Mouse (Mus musculus): ENCODE data around the gene Pde6d.
"Not testable (repeated sequence)": the region's sequence is repeated elsewhere in the genome, so short reads cannot be mapped to it uniquely, and the experiment has no call there.

The Pde6d gene

DNA sequence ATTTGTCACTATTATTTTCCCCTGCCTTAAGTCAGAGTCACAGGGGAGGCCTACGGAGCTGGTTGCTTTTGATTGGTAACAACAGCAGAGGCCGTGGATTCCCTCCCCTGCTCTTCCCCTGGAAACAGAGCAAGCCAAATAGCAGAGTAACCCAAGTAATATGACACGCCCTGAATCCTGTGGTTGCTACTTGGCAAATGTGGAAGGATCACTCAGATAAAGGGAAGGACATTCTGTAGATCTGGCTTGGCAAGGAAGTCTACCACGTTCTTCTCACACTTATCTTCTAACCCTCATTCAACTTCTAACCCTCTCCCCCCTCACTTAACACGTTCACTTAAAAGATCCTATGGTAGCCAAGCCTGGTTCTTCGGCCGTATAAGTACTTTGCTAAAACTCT is 24.6 kb downstream of the Pde6d start:
- Histone ChIP-seq H3K4me1 (replicated peaks; ENCODE audit: low read depth, low read length) (no peaks in the 10 kb centered on the region), H3K9me3 (ENCODE audit: low read length) (no peaks in the 10 kb centered on the region), H3K27me3 (ENCODE audit: insufficient read depth, low read length) (no peaks in the 10 kb centered on the region), H3K36me3 (ENCODE audit: insufficient read depth, low read length) (peaks cover 23% of the 10 kb centered on the region), H3K4me3 (replicated peaks; ENCODE audit: low read length) (no peak overlapping the region)
- no peak for TF ChIP-seq POU5F1 (IDR thresholded peaks at IDR 0.05; ENCODE audit: borderline replicate concordance, low read length)
- no peak for TF ChIP-seq CTCF (conservative IDR thresholded peaks at IDR 0.05; ENCODE audit: low read length)
- no peak for TF ChIP-seq NANOG (IDR thresholded peaks at IDR 0.05; ENCODE audit: borderline replicate concordance, low read length)

DNA sequence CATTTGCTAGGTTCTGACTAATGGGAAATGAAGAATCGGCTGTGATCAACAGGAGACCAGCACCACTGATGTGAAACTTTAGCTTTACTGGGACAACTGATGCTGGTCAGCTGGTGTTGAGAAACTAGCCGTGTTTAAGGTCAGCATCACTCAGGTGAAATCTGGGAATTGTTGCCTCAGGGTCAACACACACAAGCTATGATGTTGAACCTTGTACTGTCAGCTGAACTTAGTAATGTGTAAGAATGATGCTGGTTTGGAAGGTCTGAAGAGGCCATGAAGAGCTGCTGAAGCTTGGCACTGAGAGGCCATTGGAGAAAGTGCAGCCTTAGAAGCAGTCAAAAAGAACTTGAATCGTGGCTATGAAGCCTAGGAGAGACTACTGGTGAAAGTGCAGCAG is 26.8 kb downstream of the Pde6d start:
- no peak overlapping the region for H3K4me3 ChIP-seq (replicated peaks; ENCODE audit: low read length)
- H3K36me3 ChIP-seq (ENCODE audit: insufficient read depth, low read length), result peaks cover 19% of the 10 kb centered on the region
- H3K4me1 ChIP-seq (replicated peaks; ENCODE audit: low read depth, low read length), result peaks cover 1% of the 10 kb centered on the region; the same call in 1 of the 2 replicates
- TF ChIP-seq CTCF (conservative IDR thresholded peaks at IDR 0.05; ENCODE audit: low read length), result no peak
- no peak for TF ChIP-seq NANOG (IDR thresholded peaks at IDR 0.05; ENCODE audit: borderline replicate concordance, low read length)
- TF ChIP-seq POU5F1 (IDR thresholded peaks at IDR 0.05; ENCODE audit: borderline replicate concordance, low read length), result no peak
- no peaks in the 10 kb centered on the region for H3K9me3 ChIP-seq (ENCODE audit: low read length)
- no peaks in the 10 kb centered on the region for H3K27me3 ChIP-seq (ENCODE audit: insufficient read depth, low read length)

DNA sequence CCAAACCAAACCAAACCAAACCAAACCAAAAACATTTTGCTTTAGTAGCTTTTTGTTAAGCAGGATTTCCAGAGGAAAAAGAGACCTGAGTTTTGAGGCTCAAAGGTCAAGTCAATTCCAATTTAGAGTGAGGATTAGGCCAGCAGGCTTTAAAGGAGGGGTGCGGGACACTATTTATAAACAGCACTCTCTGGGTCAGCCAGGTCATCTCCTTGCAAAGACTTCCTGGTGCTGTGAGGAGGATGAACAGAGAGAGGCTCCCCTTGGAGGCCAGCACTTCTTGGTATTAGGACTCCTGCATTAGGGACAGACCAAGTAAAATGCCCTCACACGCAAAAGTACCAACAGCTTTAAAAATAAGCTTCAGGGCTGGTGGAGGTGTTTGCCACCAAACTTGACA is 30.6 kb downstream of the Pde6d start:
- no peak for TF ChIP-seq CTCF (conservative IDR thresholded peaks at IDR 0.05; ENCODE audit: low read length)
- TF ChIP-seq POU5F1 (IDR thresholded peaks at IDR 0.05; ENCODE audit: borderline replicate concordance, low read length), result no peak
- no peak for TF ChIP-seq NANOG (IDR thresholded peaks at IDR 0.05; ENCODE audit: borderline replicate concordance, low read length)
- Histone ChIP-seq H3K4me1 (replicated peaks; ENCODE audit: low read depth, low read length) (peaks cover 20% of the 10 kb centered on the region), H3K4me3 (replicated peaks; ENCODE audit: low read length) (no peak overlapping the region), H3K36me3 (ENCODE audit: insufficient read depth, low read length) (peaks cover 27% of the 10 kb centered on the region), H3K27me3 (ENCODE audit: insufficient read depth, low read length) (no peaks in the 10 kb centered on the region), H3K9me3 (ENCODE audit: low read length) (no peaks in the 10 kb centered on the region)

DNA sequence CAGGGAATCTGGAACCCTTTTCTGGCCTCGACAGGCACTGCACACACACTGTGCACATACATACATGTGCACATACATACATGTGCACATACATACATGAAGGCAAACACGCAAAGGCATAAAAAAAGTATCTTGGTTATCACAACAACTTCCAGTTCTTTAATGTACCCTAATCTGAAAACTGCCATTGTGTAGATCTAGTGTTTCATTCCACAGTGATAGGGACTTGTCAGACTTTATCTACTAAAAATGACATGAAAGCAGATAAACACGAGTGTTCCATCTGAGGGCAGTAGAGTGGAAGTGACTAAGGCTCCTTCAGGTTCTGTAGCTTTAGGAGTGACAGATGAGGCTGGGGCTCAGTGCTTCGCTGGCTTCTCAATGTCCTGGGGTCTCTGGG is 31.1 kb downstream of the Pde6d start:
- Histone ChIP-seq H3K36me3 (ENCODE audit: insufficient read depth, low read length) (peaks cover 29% of the 10 kb centered on the region), H3K4me3 (replicated peaks; ENCODE audit: low read length) (no peak overlapping the region), H3K27me3 (ENCODE audit: insufficient read depth, low read length) (no peaks in the 10 kb centered on the region), H3K4me1 (replicated peaks; ENCODE audit: low read depth, low read length) (peaks cover 20% of the 10 kb centered on the region), H3K9me3 (ENCODE audit: low read length) (no peaks in the 10 kb centered on the region)
- TF ChIP-seq NANOG (IDR thresholded peaks at IDR 0.05; ENCODE audit: borderline replicate concordance, low read length), result no peak
- TF ChIP-seq POU5F1 (IDR thresholded peaks at IDR 0.05; ENCODE audit: borderline replicate concordance, low read length), result no peak
- no peak for TF ChIP-seq CTCF (conservative IDR thresholded peaks at IDR 0.05; ENCODE audit: low read length)

DNA sequence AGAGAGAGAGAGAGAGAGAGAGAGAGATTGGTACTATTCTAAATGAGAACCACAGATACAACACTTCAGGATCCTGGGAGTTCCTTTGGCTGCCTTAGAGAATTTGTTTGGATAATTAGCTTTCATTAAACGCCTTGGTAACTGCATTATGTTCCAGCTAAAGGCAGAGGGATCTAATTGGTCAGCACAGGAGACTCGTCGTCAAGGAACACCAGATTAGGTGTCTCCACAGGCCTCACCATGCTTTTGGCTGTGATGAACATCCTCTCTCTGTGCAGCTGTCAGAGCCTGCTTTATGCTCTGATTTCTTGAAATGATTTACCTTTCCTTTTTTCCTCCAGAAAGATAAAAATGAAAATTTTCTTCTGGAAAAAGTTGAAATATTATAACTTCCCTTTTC is 35.6 kb downstream of the Pde6d start:
- TF ChIP-seq POU5F1 (IDR thresholded peaks at IDR 0.05; ENCODE audit: borderline replicate concordance, low read length) (no peak), NANOG (IDR thresholded peaks at IDR 0.05; ENCODE audit: borderline replicate concordance, low read length) (no peak), CTCF (conservative IDR thresholded peaks at IDR 0.05; ENCODE audit: low read length) (no peak)
- Histone ChIP-seq H3K27me3 (ENCODE audit: insufficient read depth, low read length) (no peaks in the 10 kb centered on the region), H3K36me3 (ENCODE audit: insufficient read depth, low read length) (peaks cover 69% of the 10 kb centered on the region), H3K9me3 (ENCODE audit: low read length) (no peaks in the 10 kb centered on the region), H3K4me1 (replicated peaks; ENCODE audit: low read depth, low read length) (peaks cover 30% of the 10 kb centered on the region), H3K4me3 (replicated peaks; ENCODE audit: low read length) (no peak overlapping the region)

DNA sequence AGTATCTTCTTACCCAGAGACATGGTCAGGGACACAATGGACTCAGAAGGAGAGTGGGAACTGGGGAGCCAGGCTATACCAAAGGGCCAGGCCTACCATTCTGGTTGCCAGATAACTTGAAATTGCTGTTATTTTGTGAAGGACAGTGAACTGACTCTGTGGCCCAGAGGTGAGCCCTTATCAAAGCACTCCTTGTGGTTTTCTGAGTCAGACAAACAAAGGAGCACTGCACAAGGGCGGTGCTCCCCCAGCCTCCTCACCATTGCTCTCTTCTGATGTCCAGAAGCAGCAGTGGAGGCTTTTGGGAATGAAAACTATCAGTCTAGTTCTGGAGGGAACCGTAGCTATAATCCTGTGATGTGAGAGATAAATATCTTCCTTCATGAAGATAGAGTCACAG is 39.8 kb downstream of the Pde6d start:
- no peak for TF ChIP-seq POU5F1 (IDR thresholded peaks at IDR 0.05; ENCODE audit: borderline replicate concordance, low read length)
- no peak for TF ChIP-seq NANOG (IDR thresholded peaks at IDR 0.05; ENCODE audit: borderline replicate concordance, low read length)
- no peak for TF ChIP-seq CTCF (conservative IDR thresholded peaks at IDR 0.05; ENCODE audit: low read length)
- no peaks in the 10 kb centered on the region for H3K9me3 ChIP-seq (ENCODE audit: low read length)
- peaks cover 59% of the 10 kb centered on the region for H3K36me3 ChIP-seq (ENCODE audit: insufficient read depth, low read length)
- H3K27me3 ChIP-seq (ENCODE audit: insufficient read depth, low read length), result no peaks in the 10 kb centered on the region
- H3K4me1 ChIP-seq (replicated peaks; ENCODE audit: low read depth, low read length), result peaks cover 10% of the 10 kb centered on the region
- no peak overlapping the region for H3K4me3 ChIP-seq (replicated peaks; ENCODE audit: low read length)

DNA sequence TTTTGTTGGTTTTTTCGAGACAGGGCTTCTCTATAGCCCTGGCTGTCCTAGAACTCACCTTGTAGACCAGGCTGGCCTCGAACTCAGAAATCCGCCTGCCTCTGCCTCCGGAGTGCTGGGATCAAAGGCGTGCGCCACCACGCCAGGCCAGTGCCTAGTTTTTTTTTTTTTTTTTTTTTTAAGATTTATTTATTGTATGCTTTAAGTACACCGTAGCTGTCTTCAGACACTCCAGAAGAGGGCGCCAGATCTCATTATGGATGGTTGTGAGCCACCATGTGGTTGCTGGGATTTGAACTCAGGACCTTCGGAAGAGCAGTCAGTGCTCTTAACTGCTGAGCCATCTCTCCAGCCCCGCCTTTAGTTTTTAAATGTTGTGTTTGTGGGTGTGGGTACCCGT is 42.8 kb downstream of the Pde6d start:
- H3K4me3 ChIP-seq (replicated peaks; ENCODE audit: low read length); H3K27me3 ChIP-seq (ENCODE audit: insufficient read depth, low read length); H3K9me3 ChIP-seq (ENCODE audit: low read length): not testable (repeated sequence)
- Histone ChIP-seq H3K4me1 (replicated peaks; ENCODE audit: low read depth, low read length) (peaks cover 20% of the 10 kb centered on the region), H3K36me3 (ENCODE audit: insufficient read depth, low read length) (peaks cover 30% of the 10 kb centered on the region)
- peak; percentile 27; the same call in 1 of the 2 replicates for TF ChIP-seq CTCF (conservative IDR thresholded peaks at IDR 0.05; ENCODE audit: low read length)

DNA sequence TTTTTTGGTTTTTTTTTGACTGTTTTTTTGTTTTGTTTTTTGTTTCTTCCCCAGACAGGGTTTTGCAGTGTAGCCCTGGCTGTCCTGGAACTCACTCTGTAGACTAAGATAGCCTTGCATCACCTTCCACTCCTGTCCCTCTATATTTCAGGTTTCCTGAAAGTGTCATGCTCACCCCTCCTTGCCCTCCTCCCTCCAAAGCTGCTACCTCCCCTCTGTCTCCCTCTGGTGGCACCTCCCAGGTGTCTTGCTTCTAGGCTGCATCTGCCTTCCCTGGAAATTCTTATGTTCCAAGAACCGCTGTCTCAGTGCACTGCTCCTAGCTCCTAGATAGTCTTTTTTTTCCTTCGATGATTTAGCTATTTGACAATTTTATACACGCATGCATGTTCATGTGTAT is 44.0 kb downstream of the Pde6d start:
- Histone ChIP-seq H3K4me1 (replicated peaks; ENCODE audit: low read depth, low read length) (peaks cover 22% of the 10 kb centered on the region), H3K4me3 (replicated peaks; ENCODE audit: low read length) (no peak overlapping the region), H3K27me3 (ENCODE audit: insufficient read depth, low read length) (no peaks in the 10 kb centered on the region), H3K36me3 (ENCODE audit: insufficient read depth, low read length) (peaks cover 18% of the 10 kb centered on the region), H3K9me3 (ENCODE audit: low read length) (no peaks in the 10 kb centered on the region)
- TF ChIP-seq NANOG (IDR thresholded peaks at IDR 0.05; ENCODE audit: borderline replicate concordance, low read length), result no peak
- TF ChIP-seq POU5F1 (IDR thresholded peaks at IDR 0.05; ENCODE audit: borderline replicate concordance, low read length), result no peak
- TF ChIP-seq CTCF (conservative IDR thresholded peaks at IDR 0.05; ENCODE audit: low read length), result peak; percentile 55

DNA sequence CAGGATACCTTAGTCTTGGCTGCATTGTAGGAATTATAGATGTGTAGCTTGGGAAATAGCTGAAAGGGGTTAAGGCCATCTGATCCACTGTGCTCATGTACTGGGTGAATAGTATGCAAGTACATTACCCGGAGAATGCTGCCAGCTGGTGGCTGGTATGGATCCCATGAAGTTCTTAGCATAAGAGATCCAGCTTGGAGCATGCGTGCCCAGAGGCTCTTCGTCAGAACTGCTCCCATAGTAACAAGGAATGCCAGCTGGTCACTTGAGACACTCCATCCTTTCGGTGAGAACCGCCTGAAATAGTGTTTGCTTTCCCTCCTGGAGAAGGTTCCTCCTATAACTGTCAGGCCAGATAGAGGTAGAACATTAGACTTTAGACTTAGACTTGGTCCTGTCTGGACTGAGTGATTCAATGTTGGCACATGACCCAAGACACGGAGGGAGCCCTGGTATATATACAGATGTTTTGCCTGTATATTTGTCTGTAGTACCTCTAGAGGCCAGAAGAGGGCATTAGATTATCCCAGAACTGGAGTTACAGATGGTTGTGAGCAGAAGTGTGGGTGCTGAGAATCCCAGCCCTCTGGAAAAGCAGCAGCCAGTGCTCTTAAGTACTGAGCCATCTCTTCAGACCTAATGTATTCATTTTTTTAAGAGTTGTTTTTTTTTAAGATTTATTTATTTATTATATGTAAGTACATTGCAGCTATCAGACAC is 48.9 kb downstream of the Pde6d start:
- TF ChIP-seq CTCF (conservative IDR thresholded peaks at IDR 0.05; ENCODE audit: low read length), result peak; percentile 63
- no peak for TF ChIP-seq NANOG (IDR thresholded peaks at IDR 0.05; ENCODE audit: borderline replicate concordance, low read length)
- TF ChIP-seq POU5F1 (IDR thresholded peaks at IDR 0.05; ENCODE audit: borderline replicate concordance, low read length), result no peak
- no peak overlapping the region for H3K4me3 ChIP-seq (replicated peaks; ENCODE audit: low read length)
- no peaks in the 10 kb centered on the region for H3K9me3 ChIP-seq (ENCODE audit: low read length)
- peaks cover 26% of the 10 kb centered on the region for H3K36me3 ChIP-seq (ENCODE audit: insufficient read depth, low read length)
- H3K4me1 ChIP-seq (replicated peaks; ENCODE audit: low read depth, low read length), result peaks cover 49% of the 10 kb centered on the region
- no peaks in the 10 kb centered on the region for H3K27me3 ChIP-seq (ENCODE audit: insufficient read depth, low read length)
